Mouse (Mus musculus) kidney, embryonic 14.5 days (tissue): ENCODE measurements around the gene Ninj2. TPM values are rescaled to one million over a fixed set of nuclear protein-coding genes. Genes with fewer than 3 reads are reported as not detected.

Experiments
- ATAC-seq: fragments of 200-750 bp; cut with Nextera tagmentation; 2 replicates; pipeline ENCODE4 v1.8.0; 2017; ENCODE audit warnings: moderate number of reproducible peaks, mild to moderate bottlenecking, moderate TSS enrichment, moderate library complexity; ENCODE audit not compliant: low FRiP score, low TSS enrichment
- H3K27ac ChIP-seq: fragments of 300-500 bp; sonication (generic); 2 replicates; pipeline ENCODE4 v1.5.1; 2014; ENCODE audit warnings: low read depth, mild to moderate bottlenecking, low read length, moderate library complexity, mixed read lengths
- H3K27me3 ChIP-seq: fragments of 300-500 bp; sonication (generic); 2 replicates; pipeline ENCODE4 v1.6.1; 2014; ENCODE audit warnings: mild to moderate bottlenecking, low read length; ENCODE audit not compliant: control insufficient read depth, insufficient read depth
- H3K36me3 ChIP-seq: fragments of 300-500 bp; sonication (generic); 2 replicates; pipeline ENCODE4 v1.6.1; 2014; ENCODE audit warnings: low read length, mixed read lengths; ENCODE audit not compliant: control insufficient read depth, insufficient read depth
- H3K4me1 ChIP-seq: fragments of 300-500 bp; sonication (generic); 2 replicates; pipeline ENCODE4 v1.6.1; 2014; ENCODE audit warnings: low read length, mixed read lengths; ENCODE audit not compliant: control insufficient read depth, insufficient read depth
- H3K4me2 ChIP-seq: fragments of 300-500 bp; sonication (generic); replicated peaks from 2 replicates; pipeline ENCODE4 v1.6.1; 2014; ENCODE audit warnings: low read depth, mild to moderate bottlenecking, low read length
- H3K4me3 ChIP-seq: fragments of 300-500 bp; sonication (generic); 2 replicates; pipeline ENCODE4 v1.5.1; 2014; ENCODE audit warnings: mild to moderate bottlenecking, low read length
- H3K9ac ChIP-seq: fragments of 300-500 bp; sonication (generic); 2 replicates; pipeline ENCODE4 v1.6.1; 2014; ENCODE audit warnings: low read depth, mild to moderate bottlenecking, low read length, moderate library complexity
- H3K9me3 ChIP-seq: fragments of 300-500 bp; sonication (generic); 2 replicates; pipeline ENCODE4 v1.6.1; 2016; ENCODE audit warnings: low read length; ENCODE audit not compliant: control insufficient read depth
- WGBS: fragments of 180-500 bp; shearing (Covaris S2); extraction: QIAGEN DNeasy Blood & Tissue Kit; methylation state at CpG from one replicate; pipeline ENCODE4 v1.1.7; 2014; 5-methylcytosine and 5-hydroxymethylcytosine counted together
- polyA plus RNA-seq: library from polyadenylated mRNA; unstranded; fragments of >200 nt; fragmentation: Nextera tagmentation; extraction: Ambion mirVana; gene quantifications from 2 replicates; pipeline ENCODE4 v1.2.1, GENCODE M21; 2014

Gene Ninj2
- not detected in 2 replicates for polyA plus RNA-seq

DNA sequence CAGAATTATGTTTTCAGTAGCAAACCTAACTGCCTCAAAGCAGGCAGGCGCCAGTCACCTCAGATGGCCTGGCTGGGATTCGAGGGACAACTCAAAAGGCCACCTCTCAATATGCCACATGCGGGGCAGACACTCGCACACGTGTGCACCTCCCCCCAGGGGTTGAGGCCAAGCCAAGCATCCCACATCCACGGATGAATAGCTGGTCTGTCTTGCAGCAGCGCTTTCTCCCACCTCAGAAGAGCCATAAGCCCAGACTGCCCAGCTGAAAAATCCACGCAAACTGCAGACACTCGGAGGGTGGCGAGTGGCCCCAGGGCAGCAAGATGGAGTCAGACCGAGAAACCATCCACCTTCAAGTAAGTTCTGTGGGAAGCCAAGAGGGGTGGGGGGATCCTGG lies at the start of gene Ninj2:
Gene Ninj2, plus strand, starts transcription at position 251 of the 400 bp plus-strand sequence.
- Histone ChIP-seq H3K9me3 (no peaks in the 10 kb centered on the region), H3K4me3 (no peak within 1 kb of the TSS), H3K27me3 (no peaks in the 10 kb centered on the region), H3K4me1 (no peaks in the 10 kb centered on the region), H3K27ac (no peak within 1 kb of the TSS), H3K36me3 (no peaks in the 10 kb centered on the region), H3K9ac (no peak within 1 kb of the TSS), H3K4me2 (no peak within 1 kb of the TSS)
- no peak for ATAC-seq
- WGBS, result 75% methylated on average over 11 of the region's 11 CpGs

- no peaks in the 10 kb centered on the region for H3K9me3 ChIP-seq
- no peaks in the 10 kb centered on the region for H3K27me3 ChIP-seq
- no peak overlapping the region for H3K9ac ChIP-seq
- 79% methylated on average over 4 of the region's 4 CpGs for WGBS
- no peaks in the 10 kb centered on the region for H3K36me3 ChIP-seq
- no peak overlapping the region for H3K27ac ChIP-seq
- no peak overlapping the region for H3K4me3 ChIP-seq
- no peaks in the 10 kb centered on the region for H3K4me1 ChIP-seq
- no peak for ATAC-seq
- H3K4me2 ChIP-seq, result no peak overlapping the region
Observed at GRCm38 (mm10) chr6:120045406-120045805, 47.7 kb upstream of the Ninj2 start.

DNA sequence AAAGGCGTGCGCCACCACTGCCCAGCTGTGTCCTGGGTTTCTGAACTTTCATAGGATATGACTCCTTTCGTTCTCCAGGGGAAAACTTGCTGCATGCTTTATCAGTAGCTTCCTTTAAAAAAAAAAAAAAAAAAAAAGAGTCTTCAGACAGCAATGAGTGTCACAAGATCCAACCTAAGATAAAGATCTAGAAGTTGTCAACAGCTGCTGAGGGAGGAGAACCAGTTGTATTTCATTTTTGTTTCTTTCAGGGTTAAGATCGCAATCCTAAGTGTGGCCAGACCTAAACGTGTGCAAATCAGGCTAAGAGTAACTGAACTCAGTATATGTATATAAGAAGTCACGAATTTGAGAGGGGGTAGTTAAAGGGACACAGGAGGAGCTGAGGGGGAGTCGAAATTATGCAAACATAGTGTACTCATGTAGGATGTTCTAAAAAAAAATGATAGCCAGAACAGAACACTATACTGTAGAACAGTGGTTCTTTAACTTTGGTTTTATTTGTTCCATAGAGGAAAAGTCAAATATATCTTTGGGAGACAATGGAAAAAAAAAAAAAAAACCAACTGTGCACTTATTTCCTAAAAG lies 45.4 kb upstream of the Ninj2 start:
- Histone ChIP-seq H3K4me3 (no peak overlapping the region), H3K9ac (no peak overlapping the region), H3K9me3 (no peaks in the 10 kb centered on the region), H3K36me3 (no peaks in the 10 kb centered on the region), H3K27ac (no peak overlapping the region), H3K4me1 (no peaks in the 10 kb centered on the region), H3K27me3 (no peaks in the 10 kb centered on the region), H3K4me2 (no peak overlapping the region)
- WGBS, result 56% methylated on average over 7 of the region's 7 CpGs
- no peak for ATAC-seq

DNA sequence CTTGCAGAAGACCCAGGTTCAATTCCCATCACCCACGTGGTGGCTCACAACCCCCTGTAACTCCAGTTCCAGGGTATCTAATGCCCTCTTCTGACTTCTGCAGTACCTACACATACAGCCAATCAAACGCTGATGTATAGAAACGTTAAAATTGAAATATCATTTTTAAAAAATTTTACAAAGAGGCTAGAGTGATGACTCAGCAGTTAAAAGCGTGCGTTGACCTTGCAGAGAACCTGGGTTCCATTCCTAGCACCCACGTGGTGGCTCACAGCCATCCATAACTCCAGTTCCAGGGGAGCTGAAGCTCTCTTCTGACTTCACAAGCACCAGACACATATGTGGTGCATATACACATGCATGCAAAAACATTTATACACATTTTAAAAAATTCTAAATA lies 38.7 kb upstream of the Ninj2 start:
- no peak overlapping the region for H3K9ac ChIP-seq
- H3K27ac ChIP-seq, result no peak overlapping the region
- no peaks in the 10 kb centered on the region for H3K9me3 ChIP-seq
- no peaks in the 10 kb centered on the region for H3K4me1 ChIP-seq
- H3K4me3 ChIP-seq, result no peak overlapping the region
- H3K36me3 ChIP-seq, result no peaks in the 10 kb centered on the region
- H3K27me3 ChIP-seq, result no peaks in the 10 kb centered on the region
- no peak for ATAC-seq
- WGBS, result 84% methylated on average over 6 of the region's 6 CpGs
- no peak overlapping the region for H3K4me2 ChIP-seq

DNA sequence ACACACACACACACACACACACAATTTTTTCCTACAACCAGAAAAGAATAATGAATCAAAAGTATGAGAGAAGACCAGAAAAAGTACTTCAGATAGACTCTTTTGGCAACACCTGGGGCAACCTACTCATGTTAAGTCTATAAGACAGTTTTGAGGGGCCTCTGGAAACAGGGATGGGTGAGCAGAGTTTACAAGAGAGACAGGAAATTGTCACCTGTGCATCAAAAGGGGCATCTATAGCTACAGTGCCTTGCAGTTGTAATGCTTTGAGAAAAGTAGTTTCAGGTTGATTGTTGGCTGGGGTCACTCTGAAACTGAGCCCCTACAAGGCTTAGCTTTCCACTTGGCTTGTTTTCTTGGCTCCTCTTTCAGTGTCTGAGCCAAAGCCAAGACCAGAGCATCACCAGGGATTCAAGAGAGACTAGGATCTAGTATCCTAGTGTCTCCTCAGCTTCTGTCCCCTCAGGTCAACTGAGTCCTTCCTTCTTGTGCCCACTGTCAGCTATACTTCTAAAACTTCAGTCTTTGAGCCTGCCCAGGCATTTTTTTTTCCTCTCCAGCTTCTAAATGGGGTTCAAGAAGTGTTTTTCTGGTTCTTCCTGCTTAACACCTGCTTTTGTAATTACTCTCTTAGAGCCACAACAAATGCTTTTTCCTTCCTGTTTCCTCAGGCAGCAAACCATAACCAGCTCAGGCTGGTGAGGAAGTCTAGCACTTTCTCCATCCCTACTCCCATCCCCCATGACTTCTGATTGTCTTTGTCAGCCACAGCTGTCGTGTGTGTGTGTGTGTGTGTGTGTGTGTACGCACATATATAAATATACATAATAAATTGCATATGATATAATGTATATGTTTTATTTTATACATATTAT lies 37.2 kb upstream of the Ninj2 start:
- WGBS, result 66% methylated on average over 2 of the region's 2 CpGs
- Histone ChIP-seq H3K9me3 (no peaks in the 10 kb centered on the region), H3K36me3 (no peaks in the 10 kb centered on the region), H3K27me3 (no peaks in the 10 kb centered on the region), H3K9ac (no peak overlapping the region), H3K27ac (no peak overlapping the region), H3K4me1 (no peaks in the 10 kb centered on the region), H3K4me3 (no peak overlapping the region), H3K4me2 (no peak overlapping the region)
- no peak for ATAC-seq

DNA sequence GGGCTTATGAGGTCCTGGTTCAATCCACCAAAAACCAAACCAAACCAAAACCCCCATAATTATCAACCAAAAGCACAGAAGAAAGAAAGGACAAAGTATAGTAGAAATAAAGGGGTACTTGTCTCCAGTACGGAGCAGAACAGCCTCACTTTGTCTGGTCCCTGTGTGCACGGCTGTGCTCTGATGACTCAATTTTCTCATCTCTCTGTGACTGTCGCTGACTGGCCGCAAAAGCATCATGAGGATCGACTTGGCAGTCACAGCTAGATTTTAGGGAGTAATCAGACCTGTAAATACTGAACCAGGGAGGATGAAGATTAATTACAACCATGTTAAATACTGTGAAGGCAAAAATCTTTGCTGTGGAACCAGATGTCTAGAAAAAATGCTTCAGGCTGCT lies 30.2 kb upstream of the Ninj2 start:
- Histone ChIP-seq H3K36me3 (no peaks in the 10 kb centered on the region), H3K4me3 (no peak overlapping the region), H3K27me3 (no peaks in the 10 kb centered on the region), H3K4me1 (no peaks in the 10 kb centered on the region), H3K4me2 (no peak overlapping the region), H3K27ac (no peak overlapping the region), H3K9ac (no peak overlapping the region), H3K9me3 (no peaks in the 10 kb centered on the region)
- ATAC-seq, result no peak
- 81% methylated on average over 5 of the region's 5 CpGs for WGBS

DNA sequence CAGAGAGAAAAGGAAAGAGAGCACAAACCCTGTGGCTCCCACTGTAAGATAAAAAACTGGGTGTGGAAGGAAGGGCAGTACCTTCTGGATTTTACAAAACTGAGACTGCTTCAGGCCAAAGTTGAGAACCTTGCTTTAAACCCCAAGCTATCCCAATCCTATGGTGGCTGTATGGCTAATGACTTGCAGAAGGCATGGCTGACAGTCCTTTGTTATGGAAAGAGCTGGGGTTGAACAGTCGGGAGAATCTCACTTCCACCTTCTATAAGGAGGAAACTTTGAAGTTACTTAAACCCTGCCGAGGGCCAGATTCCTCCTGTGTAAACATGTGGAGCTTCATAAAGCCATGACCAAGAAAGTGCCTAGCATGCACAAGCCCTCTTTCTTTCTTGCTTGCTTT lies 28.5 kb upstream of the Ninj2 start:
- H3K4me2 ChIP-seq, result no peak overlapping the region
- no peak overlapping the region for H3K9ac ChIP-seq
- H3K27ac ChIP-seq, result no peak overlapping the region
- H3K27me3 ChIP-seq, result no peaks in the 10 kb centered on the region
- 37% methylated on average over 2 of the region's 2 CpGs for WGBS
- H3K4me3 ChIP-seq, result no peak overlapping the region
- H3K4me1 ChIP-seq, result no peaks in the 10 kb centered on the region
- H3K36me3 ChIP-seq, result no peaks in the 10 kb centered on the region
- no peaks in the 10 kb centered on the region for H3K9me3 ChIP-seq
- ATAC-seq, result no peak

DNA sequence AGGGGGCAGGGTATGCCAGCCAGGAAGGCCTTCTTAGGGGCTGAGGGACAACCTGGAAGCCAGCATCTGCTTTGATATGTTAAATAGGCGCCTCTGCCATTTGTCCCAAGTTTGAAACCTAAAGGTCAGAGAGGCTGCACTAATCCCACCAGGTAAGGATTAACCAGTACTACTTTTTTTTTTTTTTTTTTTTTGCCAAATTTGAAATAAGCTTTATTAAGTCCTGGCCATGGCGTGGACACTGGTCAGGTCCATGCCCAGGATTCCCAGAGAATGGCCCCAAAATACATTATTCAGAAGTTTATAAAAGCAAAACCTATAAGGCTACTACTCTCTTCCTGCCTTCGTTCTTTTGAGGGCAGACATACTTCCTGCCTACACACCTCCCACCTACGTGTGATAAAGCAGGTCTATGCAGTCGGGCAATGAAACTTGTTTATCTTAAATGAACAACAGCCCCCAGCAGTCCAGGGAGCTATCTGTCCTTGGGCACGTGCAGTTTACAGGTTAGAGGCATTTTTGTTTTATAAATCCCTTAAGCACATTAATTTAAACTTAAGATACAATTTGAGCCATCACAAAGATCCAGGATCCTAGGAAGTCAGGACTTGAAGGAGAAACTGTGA lies 27.5 kb upstream of the Ninj2 start:
- Histone ChIP-seq H3K36me3 (no peaks in the 10 kb centered on the region), H3K4me2 (no peak overlapping the region), H3K9me3 (no peaks in the 10 kb centered on the region), H3K4me1 (no peaks in the 10 kb centered on the region), H3K27ac (no peak overlapping the region), H3K9ac (no peak overlapping the region), H3K4me3 (no peak overlapping the region), H3K27me3 (no peaks in the 10 kb centered on the region)
- no peak for ATAC-seq
- WGBS, result 61% methylated on average over 6 of the region's 6 CpGs

GRCm38 (mm10) chr6:120069546-120069945 lies 23.6 kb upstream of the Ninj2 start:
- Histone ChIP-seq H3K4me2 (no peak overlapping the region), H3K27me3 (no peaks in the 10 kb centered on the region), H3K9me3 (no peaks in the 10 kb centered on the region), H3K27ac (no peak overlapping the region), H3K9ac (no peak overlapping the region), H3K4me3 (no peak overlapping the region), H3K4me1 (no peaks in the 10 kb centered on the region), H3K36me3 (no peaks in the 10 kb centered on the region)
- no peak for ATAC-seq
- WGBS, result 91% methylated on average over 3 of the region's 3 CpGs
